Mouse (Mus musculus) embryonic fibroblast, embryonic 13.5 days (primary cell): ENCODE data around the gene Hsf4. TPM values are rescaled to one million over a fixed set of nuclear protein-coding genes. Genes with fewer than 3 reads are reported as not detected.

Source experiments
- H3K27ac ChIP-seq: 2 replicates; pipeline ENCODE4 v1.5.1; 2012; ENCODE audit warnings: low read length, control low read depth, inconsistent platforms; ENCODE audit not compliant: insufficient read depth
- H3K4me1 ChIP-seq: 2 replicates; pipeline ENCODE4 v1.6.1; 2011; ENCODE audit warnings: low read length; ENCODE audit not compliant: control insufficient read depth, insufficient read depth
- H3K4me3 ChIP-seq: 2 replicates; pipeline ENCODE4 v1.5.1; 2011; ENCODE audit warnings: mild to moderate bottlenecking, control low read depth, low read length; ENCODE audit not compliant: insufficient read depth
- CTCF ChIP-seq: IDR thresholded peaks from 2 replicates; pipeline ENCODE4 v1.5.1; 2011; ENCODE audit warnings: mild to moderate bottlenecking, control low read depth, low read length, moderate library complexity, borderline replicate concordance; ENCODE audit not compliant: insufficient read depth
- POLR2A ChIP-seq: IDR thresholded peaks from 2 replicates; pipeline ENCODE4 v1.6.1; 2011; ENCODE audit warnings: low read depth, mild to moderate bottlenecking, control low read depth, low read length, moderate library complexity
- polyA plus RNA-seq: library from polyadenylated mRNA; stranded (reverse); fragments of >200 nt; gene quantifications from 2 replicates; pipeline ENCODE4 v1.2.4, GENCODE M21; 2011; ENCODE audit warnings: low read depth; ENCODE audit not compliant: missing spikeins, insufficient read length

Hsf4 gene
- polyA plus RNA-seq, 1 experiment, result 1.7 TPM

- no peak overlapping the region for H3K4me3 ChIP-seq
- TF ChIP-seq POLR2A (0 out of 2 replicates have a peak, but pooled peaks have one; percentile 2), CTCF (no peak)
- H3K4me1 ChIP-seq, result peaks cover 10% of the 10 kb centered on the region
- H3K27ac ChIP-seq, result peak overlapping the region; percentile 14; the same call in 1 of the 2 replicates
Observed at GRCm38 (mm10) chr8:105303874-105304273, 34.3 kb downstream of the Hsf4 start.

GRCm38 (mm10) chr8:105304325-105305210, 35.0 kb downstream of the Hsf4 start:
- H3K27ac ChIP-seq, result peak overlapping the region; percentile 14; the same call in 1 of the 2 replicates
- TF ChIP-seq POLR2A (no peak; the same call in 1 of the 2 replicates), CTCF (no peak)
- no peak overlapping the region for H3K4me3 ChIP-seq
- peaks cover 10% of the 10 kb centered on the region for H3K4me1 ChIP-seq

GRCm38 (mm10) chr8:105305211-105306145, 35.9 kb downstream of the Hsf4 start, which contains the start of gene Elmo3:
Gene Elmo3 (plus strand): TSS chr8:105305601.
- H3K4me3 ChIP-seq, result no peak within 1 kb of the TSS
- H3K27ac ChIP-seq, result peak within 1 kb of the TSS; percentile 14; the same call in 1 of the 2 replicates
- TF ChIP-seq POLR2A (peak; percentile 30; the same call in 1 of the 2 replicates), CTCF (no peak)
- H3K4me1 ChIP-seq, result peaks cover 10% of the 10 kb centered on the region

- H3K4me1 ChIP-seq, result peaks cover 10% of the 10 kb centered on the region
- H3K27ac ChIP-seq, result no peak overlapping the region
- TF ChIP-seq POLR2A, result no peak
- no peak for TF ChIP-seq CTCF
- H3K4me3 ChIP-seq, result no peak overlapping the region
Observed at GRCm38 (mm10) chr8:105306146-105306691, 36.6 kb downstream of the Hsf4 start.

GRCm38 (mm10) chr8:105307670-105308069, 38.1 kb downstream of the Hsf4 start:
- Histone ChIP-seq H3K4me1 (peaks cover 10% of the 10 kb centered on the region), H3K27ac (no peak overlapping the region), H3K4me3 (no peak overlapping the region)
- TF ChIP-seq CTCF (no peak), POLR2A (no peak)

GRCm38 (mm10) chr8:105308428-105308827, 38.8 kb downstream of the Hsf4 start:
- Histone ChIP-seq H3K4me3 (no peak overlapping the region), H3K27ac (no peak overlapping the region), H3K4me1 (peaks cover 10% of the 10 kb centered on the region)
- TF ChIP-seq CTCF (no peak), POLR2A (no peak)

GRCm38 (mm10) chr8:105309142-105309847, 39.7 kb downstream of the Hsf4 start:
- TF ChIP-seq POLR2A, result no peak
- TF ChIP-seq CTCF, result no peak
- H3K27ac ChIP-seq, result no peak overlapping the region
- H3K4me3 ChIP-seq, result no peak overlapping the region
- peaks cover 4% of the 10 kb centered on the region for H3K4me1 ChIP-seq

- no peak overlapping the region for H3K4me3 ChIP-seq
- H3K4me1 ChIP-seq, result no peaks in the 10 kb centered on the region
- H3K27ac ChIP-seq, result no peak overlapping the region
- no peak for TF ChIP-seq CTCF
- TF ChIP-seq POLR2A, result no peak
Observed at GRCm38 (mm10) chr8:105310118-105310517, 40.5 kb downstream of the Hsf4 start.
